Mouse (Mus musculus): ENCODE results near the gene Endog. TPM values are rescaled to one million over a fixed set of nuclear protein-coding genes. Genes with fewer than 3 reads are reported as not detected.
A peak's percentile ranks its signal among the peaks of the same experiment; 100 is the strongest.
"Not testable (repeated sequence)": the region's sequence is repeated elsewhere in the genome, so short reads cannot be mapped to it uniquely, and the experiment has no call there.

Gene Endog
- polyA plus RNA-seq, 1 experiment from 2014 or later = 16.4 TPM

- Histone ChIP-seq H3K9ac (ENCODE audit: low read length) (peak overlapping the region; percentile 40), H3K4me2 (ENCODE audit: low read depth, low read length, severe bottlenecking) (peak overlapping the region; percentile 93), H3K27me3 (ENCODE audit: control insufficient read depth, insufficient read depth, low read length) (no peaks in the 10 kb centered on the region), H3K4me3 (ENCODE audit: low read depth, low read length) (peak overlapping the region; percentile 88), H3K9me3 (ENCODE audit: control insufficient read depth, low read length) (no peaks in the 10 kb centered on the region), H3K4me1 (replicated peaks; ENCODE audit: control insufficient read depth, insufficient read depth, low read length) (peaks cover 13% of the 10 kb centered on the region), H3K27ac (ENCODE audit: low read depth, low read length) (peak overlapping the region; percentile 4; the same call in 1 of the 2 replicates), H3K36me3 (ENCODE audit: control insufficient read depth, insufficient read depth, low read length) (no peaks in the 10 kb centered on the region)
- no peak for DNase-seq (ENCODE audit: low spot score)
- no peak for ATAC-seq (replicated peaks; ENCODE audit: low FRiP score)
- 28% methylated on average over 16 of the region's 16 CpGs for WGBS
Observed at GRCm38 (mm10) chr2:30132801-30133612, 38.3 kb upstream of the Endog start.

GRCm38 (mm10) chr2:30133613-30134377, 37.5 kb upstream of the Endog start, which contains the start of gene Tbc1d13:
TSS of gene Tbc1d13 (plus strand) at chr2:30133746.
- Histone ChIP-seq H3K36me3 (ENCODE audit: control insufficient read depth, insufficient read depth, low read length) (no peaks in the 10 kb centered on the region), H3K4me2 (ENCODE audit: low read depth, low read length, severe bottlenecking) (peak within 1 kb of the TSS; percentile 93), H3K9ac (ENCODE audit: low read length) (peak within 1 kb of the TSS; percentile 83), H3K4me3 (ENCODE audit: low read depth, low read length) (peak within 1 kb of the TSS; percentile 88), H3K4me1 (replicated peaks; ENCODE audit: control insufficient read depth, insufficient read depth, low read length) (peaks cover 13% of the 10 kb centered on the region), H3K27me3 (ENCODE audit: control insufficient read depth, insufficient read depth, low read length) (no peaks in the 10 kb centered on the region), H3K9me3 (ENCODE audit: control insufficient read depth, low read length) (no peaks in the 10 kb centered on the region), H3K27ac (ENCODE audit: low read depth, low read length) (peak within 1 kb of the TSS; percentile 4; the same call in 1 of the 2 replicates)
- WGBS = under 1% methylated on average over 44 of the region's 46 CpGs
- DNase-seq (ENCODE audit: low spot score) (peak; percentile 98), ATAC-seq (replicated peaks; ENCODE audit: low FRiP score) (peak; percentile 94)

GRCm38 (mm10) chr2:30134378-30134711, 36.9 kb upstream of the Endog start:
- H3K27ac ChIP-seq (ENCODE audit: low read depth, low read length) = no peak overlapping the region

GRCm38 (mm10) chr2:30134928-30135620, 36.2 kb upstream of the Endog start:
- Histone ChIP-seq H3K4me2 (ENCODE audit: low read depth, low read length, severe bottlenecking) (peak overlapping the region; percentile 93; the same call in 1 of the 2 replicates), H3K27ac (ENCODE audit: low read depth, low read length) (no peak overlapping the region), H3K27me3 (ENCODE audit: control insufficient read depth, insufficient read depth, low read length) (no peaks in the 10 kb centered on the region), H3K9me3 (ENCODE audit: control insufficient read depth, low read length) (no peaks in the 10 kb centered on the region), H3K9ac (ENCODE audit: low read length) (peak overlapping the region; percentile 83), H3K4me3 (ENCODE audit: low read depth, low read length) (peak overlapping the region; percentile 88), H3K36me3 (ENCODE audit: control insufficient read depth, insufficient read depth, low read length) (no peaks in the 10 kb centered on the region), H3K4me1 (replicated peaks; ENCODE audit: control insufficient read depth, insufficient read depth, low read length) (peaks cover 13% of the 10 kb centered on the region)
- 62% methylated on average over 10 of the region's 10 CpGs for WGBS
- DNase-seq (ENCODE audit: low spot score) (no peak), ATAC-seq (replicated peaks; ENCODE audit: low FRiP score) (no peak)

More at GRCm38 (mm10) chr2:30134378-30134711, 36.9 kb upstream of the Endog start:
- Histone ChIP-seq H3K4me3 (ENCODE audit: low read depth, low read length) (peak overlapping the region; percentile 88), H3K27me3 (ENCODE audit: control insufficient read depth, insufficient read depth, low read length) (no peaks in the 10 kb centered on the region), H3K9me3 (ENCODE audit: control insufficient read depth, low read length) (no peaks in the 10 kb centered on the region), H3K4me2 (ENCODE audit: low read depth, low read length, severe bottlenecking) (peak overlapping the region; percentile 93), H3K36me3 (ENCODE audit: control insufficient read depth, insufficient read depth, low read length) (no peaks in the 10 kb centered on the region), H3K4me1 (replicated peaks; ENCODE audit: control insufficient read depth, insufficient read depth, low read length) (peaks cover 13% of the 10 kb centered on the region), H3K9ac (ENCODE audit: low read length) (peak overlapping the region; percentile 83)
- WGBS = 32% methylated on average over 6 of the region's 6 CpGs
- DNase-seq (ENCODE audit: low spot score) (no peak), ATAC-seq (replicated peaks; ENCODE audit: low FRiP score) (peak; percentile 14; the same call in 1 of the 2 replicates)

- 91% methylated on average over 10 of the region's 10 CpGs for WGBS
- no peaks in the 10 kb centered on the region for H3K9me3 ChIP-seq (ENCODE audit: control insufficient read depth, low read length)
- no peaks in the 10 kb centered on the region; the same call in 1 of the 2 replicates for H3K36me3 ChIP-seq (ENCODE audit: control insufficient read depth, insufficient read depth, low read length)
- no peak overlapping the region for H3K9ac ChIP-seq (ENCODE audit: low read length)
- no peak for ATAC-seq (replicated peaks; ENCODE audit: low FRiP score)
- H3K27ac ChIP-seq (ENCODE audit: low read depth, low read length) = no peak overlapping the region
- peaks cover 13% of the 10 kb centered on the region for H3K4me1 ChIP-seq (replicated peaks; ENCODE audit: control insufficient read depth, insufficient read depth, low read length)
- no peak for DNase-seq (ENCODE audit: low spot score)
- H3K27me3 ChIP-seq (ENCODE audit: control insufficient read depth, insufficient read depth, low read length) = no peaks in the 10 kb centered on the region
- no peak overlapping the region for H3K4me2 ChIP-seq (ENCODE audit: low read depth, low read length, severe bottlenecking)
- no peak overlapping the region for H3K4me3 ChIP-seq (ENCODE audit: low read depth, low read length)
Observed at GRCm38 (mm10) chr2:30136458-30136857, 34.8 kb upstream of the Endog start.

- H3K4me2 ChIP-seq (ENCODE audit: low read depth, low read length, severe bottlenecking); DNase-seq (ENCODE audit: low spot score); ATAC-seq (replicated peaks; ENCODE audit: low FRiP score); H3K9ac ChIP-seq (ENCODE audit: low read length); H3K27ac ChIP-seq (ENCODE audit: low read depth, low read length); H3K4me3 ChIP-seq (ENCODE audit: low read depth, low read length); H3K27me3 ChIP-seq (ENCODE audit: control insufficient read depth, insufficient read depth, low read length); H3K4me1 ChIP-seq (replicated peaks; ENCODE audit: control insufficient read depth, insufficient read depth, low read length); H3K9me3 ChIP-seq (ENCODE audit: control insufficient read depth, low read length); H3K36me3 ChIP-seq (ENCODE audit: control insufficient read depth, insufficient read depth, low read length): not testable (repeated sequence)
- 92% methylated on average over 4 of the region's 4 CpGs for WGBS
Observed at GRCm38 (mm10) chr2:30140021-30140420, 31.3 kb upstream of the Endog start.

- ATAC-seq (replicated peaks; ENCODE audit: low FRiP score) (no peak), DNase-seq (ENCODE audit: low spot score) (no peak)
- H3K4me3 ChIP-seq (ENCODE audit: low read depth, low read length) = no peak overlapping the region
- H3K36me3 ChIP-seq (ENCODE audit: control insufficient read depth, insufficient read depth, low read length) = peaks cover 3% of the 10 kb centered on the region; the same call in 1 of the 2 replicates
- H3K27me3 ChIP-seq (ENCODE audit: control insufficient read depth, insufficient read depth, low read length) = no peaks in the 10 kb centered on the region
- H3K4me2 ChIP-seq (ENCODE audit: low read depth, low read length, severe bottlenecking) = no peak overlapping the region
- no peaks in the 10 kb centered on the region for H3K4me1 ChIP-seq (replicated peaks; ENCODE audit: control insufficient read depth, insufficient read depth, low read length)
- H3K9ac ChIP-seq (ENCODE audit: low read length) = no peak overlapping the region
- no peaks in the 10 kb centered on the region for H3K9me3 ChIP-seq (ENCODE audit: control insufficient read depth, low read length)
- 96% methylated on average over 4 of the region's 4 CpGs for WGBS
- H3K27ac ChIP-seq (ENCODE audit: low read depth, low read length) = no peak overlapping the region
Observed at GRCm38 (mm10) chr2:30144436-30144835, 26.9 kb upstream of the Endog start.

- 92% methylated on average over 4 of the region's 4 CpGs for WGBS
- no peak for ATAC-seq (replicated peaks; ENCODE audit: low FRiP score)
Observed at GRCm38 (mm10) chr2:30147466-30147865, 23.8 kb upstream of the Endog start.

More at GRCm38 (mm10) chr2:30147466-30147865, 23.8 kb upstream of the Endog start:
- 0 out of 2 replicates have a peak, but pooled peaks cover 1% of the 10 kb centered on the region for H3K4me1 ChIP-seq (replicated peaks; ENCODE audit: control insufficient read depth, insufficient read depth, low read length)
- no peak overlapping the region for H3K9ac ChIP-seq (ENCODE audit: low read length)
- peaks cover 3% of the 10 kb centered on the region; the same call in 1 of the 2 replicates for H3K36me3 ChIP-seq (ENCODE audit: control insufficient read depth, insufficient read depth, low read length)
- no peak overlapping the region for H3K4me2 ChIP-seq (ENCODE audit: low read depth, low read length, severe bottlenecking)
- no peaks in the 10 kb centered on the region for H3K27me3 ChIP-seq (ENCODE audit: control insufficient read depth, insufficient read depth, low read length)
- H3K27ac ChIP-seq (ENCODE audit: low read depth, low read length) = no peak overlapping the region
- DNase-seq (ENCODE audit: low spot score) = no peak
- H3K9me3 ChIP-seq (ENCODE audit: control insufficient read depth, low read length) = no peaks in the 10 kb centered on the region
- H3K4me3 ChIP-seq (ENCODE audit: low read depth, low read length) = no peak overlapping the region

Data from forebrain, embryonic 11.5 days (tissue).